Mouse (Mus musculus): ENCODE measurements around the gene Olfr623. TPM values are rescaled to one million over a fixed set of nuclear protein-coding genes. Genes with fewer than 3 reads are reported as not detected.

Olfr623 gene
- polyA plus RNA-seq (2015; fragmentation: Nextera tagmentation; extraction: Ambion mirVana): not detected in 2 replicates

- no peak for ATAC-seq (ENCODE audit: insufficient number of reproducible peaks, low FRiP score, low TSS enrichment, low read depth)
- Histone ChIP-seq H3K9me3 (no peaks in the 10 kb centered on the region), H3K27me3 (no peaks in the 10 kb centered on the region), H3K4me3 (no peak within 1 kb of the TSS), H3K27ac (no peak within 1 kb of the TSS), H3K4me1 (no peaks in the 10 kb centered on the region), H3K4me2 (no peak within 1 kb of the TSS), H3K36me3 (no peaks in the 10 kb centered on the region), H3K9ac (no peak within 1 kb of the TSS)
Observed at GRCm38 (mm10) chr7:103663598-103663997, at the start of gene Olfr623. Gene Olfr623 (minus strand): TSS chr7:103663698.

GRCm38 (mm10) chr7:103712024-103712423 is 48.5 kb upstream of the Olfr623 start:
- ATAC-seq (ENCODE audit: insufficient number of reproducible peaks, low FRiP score, low TSS enrichment, low read depth): no peak
- Histone ChIP-seq H3K9ac (no peak overlapping the region), H3K4me2 (no peak overlapping the region), H3K4me1 (no peaks in the 10 kb centered on the region), H3K27me3 (no peaks in the 10 kb centered on the region), H3K4me3 (no peak overlapping the region), H3K27ac (no peak overlapping the region), H3K9me3 (no peaks in the 10 kb centered on the region), H3K36me3 (no peaks in the 10 kb centered on the region)
- 40% methylated on average over 2 of the region's 2 CpGs for WGBS

DNA sequence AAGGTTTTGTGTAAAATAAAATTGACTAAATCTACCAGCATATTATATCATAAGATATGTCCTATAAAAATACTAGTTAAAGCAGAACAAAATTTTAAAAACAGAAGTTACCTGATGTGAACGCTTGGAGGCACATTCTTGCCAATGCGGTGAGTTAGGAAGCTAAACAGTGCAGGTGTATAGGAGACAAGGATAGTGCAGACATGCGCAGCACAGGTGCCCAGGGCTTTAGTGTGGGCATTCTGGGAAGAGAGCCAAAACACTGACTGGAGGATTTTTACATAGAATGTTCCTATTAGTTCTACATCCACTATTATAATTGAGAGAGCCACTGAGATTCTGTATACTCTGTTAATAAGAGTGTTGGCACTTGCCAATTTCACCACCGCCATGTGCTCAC is 36.0 kb upstream of the Olfr623 start:
- ATAC-seq (ENCODE audit: insufficient number of reproducible peaks, low FRiP score, low TSS enrichment, low read depth): no peak
- Histone ChIP-seq H3K27me3 (no peaks in the 10 kb centered on the region), H3K27ac (no peak overlapping the region), H3K9ac (no peak overlapping the region), H3K4me3 (no peak overlapping the region), H3K36me3 (no peaks in the 10 kb centered on the region), H3K4me1 (no peaks in the 10 kb centered on the region), H3K9me3 (no peaks in the 10 kb centered on the region), H3K4me2 (no peak overlapping the region)
- 88% methylated on average over 4 of the region's 4 CpGs for WGBS

DNA sequence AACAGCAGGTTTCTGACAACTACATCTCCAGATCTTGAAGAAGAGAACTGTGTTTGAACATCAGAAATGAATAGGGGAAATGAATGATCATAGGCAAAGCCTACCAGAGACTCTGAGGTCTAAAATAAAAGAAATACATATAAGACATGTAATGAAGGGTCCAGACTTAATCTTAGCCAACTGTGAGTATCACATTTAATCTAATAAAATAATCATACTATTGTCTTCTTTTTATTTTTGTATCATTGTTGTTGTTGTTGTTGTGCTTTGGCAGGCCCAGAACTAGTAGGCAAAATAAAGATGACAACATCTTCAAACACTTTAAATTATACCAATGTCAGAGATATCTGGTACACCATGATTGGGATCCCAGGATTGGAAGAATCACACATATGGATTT is 18.9 kb upstream of the Olfr623 start, which contains the start of gene Olfr625-ps1:
Olfr625-ps1 (plus strand) TSS at position 301 of the 400 bp plus-strand sequence.
- Histone ChIP-seq H3K27me3 (no peaks in the 10 kb centered on the region), H3K4me3 (no peak within 1 kb of the TSS), H3K4me2 (no peak within 1 kb of the TSS), H3K36me3 (no peaks in the 10 kb centered on the region), H3K9ac (no peak within 1 kb of the TSS), H3K4me1 (no peaks in the 10 kb centered on the region), H3K9me3 (no peaks in the 10 kb centered on the region), H3K27ac (no peak within 1 kb of the TSS)
- no peak for ATAC-seq (ENCODE audit: insufficient number of reproducible peaks, low FRiP score, low TSS enrichment, low read depth)

DNA sequence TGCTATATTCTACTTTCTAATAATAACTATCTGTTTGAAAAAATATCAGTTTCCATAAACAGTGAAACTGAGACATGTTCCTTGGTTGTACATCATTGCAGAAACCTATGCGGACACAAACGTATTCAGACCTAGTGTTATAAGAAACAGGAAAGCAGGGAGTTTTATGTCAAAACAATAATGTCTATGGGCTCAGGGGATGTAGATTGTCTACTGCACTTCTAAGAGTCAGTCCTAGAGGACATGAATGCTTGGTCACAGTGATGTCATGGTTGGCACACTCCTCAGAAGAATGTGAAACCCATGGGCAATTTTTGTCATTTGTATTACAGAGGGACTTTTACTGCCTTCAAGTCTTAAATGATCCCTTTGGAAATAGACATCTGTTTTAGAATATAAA is 7.6 kb upstream of the Olfr623 start, which contains the start of gene Olfr624:
Olfr624 (minus strand) TSS at position 101 of the 400 bp plus-strand sequence.
- Histone ChIP-seq H3K4me2 (no peak within 1 kb of the TSS), H3K27me3 (no peaks in the 10 kb centered on the region)

GRCm38 (mm10) chr7:103644070-103644469 is 19.4 kb downstream of the Olfr623 start:
- ATAC-seq (ENCODE audit: insufficient number of reproducible peaks, low FRiP score, low TSS enrichment, low read depth): no peak
- H3K27me3 ChIP-seq: no peaks in the 10 kb centered on the region
- H3K4me2 ChIP-seq: no peak overlapping the region
- no peaks in the 10 kb centered on the region for H3K9me3 ChIP-seq
- H3K4me1 ChIP-seq: no peaks in the 10 kb centered on the region
- H3K27ac ChIP-seq: no peak overlapping the region
- WGBS: 76% methylated on average over 4 of the region's 4 CpGs
- no peak overlapping the region for H3K9ac ChIP-seq
- H3K4me3 ChIP-seq: no peak overlapping the region
- no peaks in the 10 kb centered on the region for H3K36me3 ChIP-seq

More for the DNA sequence above, 7.6 kb upstream of the Olfr623 start, which contains the start of gene Olfr624:
- Histone ChIP-seq H3K36me3 (no peaks in the 10 kb centered on the region), H3K9ac (no peak within 1 kb of the TSS), H3K27ac (no peak within 1 kb of the TSS), H3K4me3 (no peak within 1 kb of the TSS), H3K9me3 (no peaks in the 10 kb centered on the region), H3K4me1 (no peaks in the 10 kb centered on the region)
- ATAC-seq (ENCODE audit: insufficient number of reproducible peaks, low FRiP score, low TSS enrichment, low read depth): no peak
- WGBS: 94% methylated on average over 2 of the region's 2 CpGs

DNA sequence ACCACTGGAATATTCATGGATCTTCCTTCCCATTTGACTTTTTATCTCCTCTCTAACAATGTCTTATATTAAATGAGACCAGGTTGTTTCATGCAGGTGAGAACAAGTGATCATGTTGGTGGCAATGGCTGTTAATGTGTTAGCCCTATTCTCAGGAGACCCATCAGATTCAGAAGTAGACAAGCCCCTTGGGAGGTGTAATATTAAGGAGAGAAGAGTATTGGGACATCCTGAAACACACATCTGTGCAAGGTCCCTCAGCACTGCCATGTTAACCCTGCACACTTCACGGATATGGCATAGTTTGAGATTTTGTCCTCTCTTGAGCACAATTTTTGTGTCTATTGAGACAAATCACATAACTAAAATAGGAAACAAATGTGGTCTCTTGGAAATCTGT is 20.9 kb downstream of the Olfr623 start, which contains the start of gene Olfr622:
Olfr622 (minus strand) TSS at position 101 of the 400 bp plus-strand sequence.
- Histone ChIP-seq H3K9me3 (no peaks in the 10 kb centered on the region), H3K4me3 (no peak within 1 kb of the TSS), H3K4me2 (no peak within 1 kb of the TSS), H3K27ac (no peak within 1 kb of the TSS), H3K36me3 (no peaks in the 10 kb centered on the region), H3K27me3 (no peaks in the 10 kb centered on the region), H3K9ac (no peak within 1 kb of the TSS), H3K4me1 (no peaks in the 10 kb centered on the region)
- no peak for ATAC-seq (ENCODE audit: insufficient number of reproducible peaks, low FRiP score, low TSS enrichment, low read depth)
- WGBS: 74% methylated on average over 1 of the region's 1 CpGs

DNA sequence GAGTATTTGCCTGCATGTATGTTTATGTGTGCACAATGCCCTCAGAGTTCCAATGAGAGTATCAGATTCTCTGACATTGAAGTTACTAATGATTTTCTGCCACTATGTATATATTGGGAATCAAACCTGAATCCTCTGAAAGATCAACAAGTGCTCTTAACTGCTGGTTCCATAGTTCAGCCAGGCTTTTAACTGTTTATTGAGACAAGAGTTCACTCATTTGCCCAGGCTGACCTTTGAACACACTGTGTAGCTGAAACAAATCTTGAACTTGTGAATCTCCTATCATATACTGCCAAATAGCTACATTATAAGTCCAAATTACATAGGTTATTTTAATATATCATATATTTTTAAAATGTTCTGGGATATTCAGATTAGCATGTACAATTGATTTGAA is 26.7 kb downstream of the Olfr623 start:
- Histone ChIP-seq H3K4me3 (no peak overlapping the region), H3K27me3 (no peaks in the 10 kb centered on the region), H3K4me1 (no peaks in the 10 kb centered on the region), H3K27ac (no peak overlapping the region), H3K4me2 (no peak overlapping the region), H3K9ac (no peak overlapping the region), H3K36me3 (no peaks in the 10 kb centered on the region), H3K9me3 (no peaks in the 10 kb centered on the region)
- ATAC-seq (ENCODE audit: insufficient number of reproducible peaks, low FRiP score, low TSS enrichment, low read depth): no peak

- WGBS: 66% methylated on average over 2 of the region's 2 CpGs
- Histone ChIP-seq H3K27ac (no peak within 1 kb of the TSS), H3K9me3 (no peaks in the 10 kb centered on the region), H3K9ac (no peak within 1 kb of the TSS), H3K4me2 (no peak within 1 kb of the TSS), H3K4me1 (no peaks in the 10 kb centered on the region), H3K27me3 (no peaks in the 10 kb centered on the region), H3K4me3 (no peak within 1 kb of the TSS), H3K36me3 (no peaks in the 10 kb centered on the region)
- no peak for ATAC-seq (ENCODE audit: insufficient number of reproducible peaks, low FRiP score, low TSS enrichment, low read depth)
Observed at GRCm38 (mm10) chr7:103612434-103612833, 51.1 kb downstream of the Olfr623 start, which contains the start of gene Olfr620. Gene Olfr620 (minus strand): TSS chr7:103612534.

Other genes starting within 250 kb of the Olfr623 start
- gene Usp17lc, start 248.6 kb downstream of the Olfr623 start, polyA plus RNA-seq (2015; fragmentation: Nextera tagmentation; extraction: Ambion mirVana): not detected in 2 replicates
- not detected in 2 replicates for gene Olfr605, start 218.3 kb downstream of the Olfr623 start, polyA plus RNA-seq (2015; fragmentation: Nextera tagmentation; extraction: Ambion mirVana)
- not detected in 2 replicates for gene Olfr606, start 214.7 kb downstream of the Olfr623 start, polyA plus RNA-seq (2015; fragmentation: Nextera tagmentation; extraction: Ambion mirVana)
- gene Olfr607, start 199.5 kb downstream of the Olfr623 start, polyA plus RNA-seq (2015; fragmentation: Nextera tagmentation; extraction: Ambion mirVana): not detected in 2 replicates
- not detected in 2 replicates for gene Olfr608, start 193.8 kb downstream of the Olfr623 start, polyA plus RNA-seq (2015; fragmentation: Nextera tagmentation; extraction: Ambion mirVana)
- not detected in 2 replicates for gene Olfr609, start 165.6 kb downstream of the Olfr623 start, polyA plus RNA-seq (2015; fragmentation: Nextera tagmentation; extraction: Ambion mirVana)
- not detected in 2 replicates for gene Olfr610, start 151.6 kb downstream of the Olfr623 start, polyA plus RNA-seq (2015; fragmentation: Nextera tagmentation; extraction: Ambion mirVana)
- gene Olfr611, start 142.9 kb downstream of the Olfr623 start, polyA plus RNA-seq (2015; fragmentation: Nextera tagmentation; extraction: Ambion mirVana): not detected in 2 replicates
- gene Olfr612, start 121.0 kb downstream of the Olfr623 start, polyA plus RNA-seq (2015; fragmentation: Nextera tagmentation; extraction: Ambion mirVana): not detected in 2 replicates
- gene Olfr613, start 115.6 kb downstream of the Olfr623 start, polyA plus RNA-seq (2015; fragmentation: Nextera tagmentation; extraction: Ambion mirVana): not detected in 2 replicates
- not detected in 2 replicates for gene Olfr615, start 107.6 kb downstream of the Olfr623 start, polyA plus RNA-seq (2015; fragmentation: Nextera tagmentation; extraction: Ambion mirVana)
- gene Olfr616, start 94.6 kb downstream of the Olfr623 start, polyA plus RNA-seq (2015; fragmentation: Nextera tagmentation; extraction: Ambion mirVana): not detected in 2 replicates
- not detected in 2 replicates for gene Olfr617, start 90.6 kb downstream of the Olfr623 start, polyA plus RNA-seq (2015; fragmentation: Nextera tagmentation; extraction: Ambion mirVana)
- gene Olfr618, start 73.6 kb downstream of the Olfr623 start, polyA plus RNA-seq (2015; fragmentation: Nextera tagmentation; extraction: Ambion mirVana): 0.04 TPM in 1 of 2 replicates, not detected in the other
- not detected in 2 replicates for gene Olfr619, start 63.1 kb downstream of the Olfr623 start, polyA plus RNA-seq (2015; fragmentation: Nextera tagmentation; extraction: Ambion mirVana)
- gene Olfr620, start 51.2 kb downstream of the Olfr623 start, polyA plus RNA-seq (2015; fragmentation: Nextera tagmentation; extraction: Ambion mirVana): not detected in 2 replicates
- not detected in 2 replicates for gene Olfr622, start 21.0 kb downstream of the Olfr623 start, polyA plus RNA-seq (2015; fragmentation: Nextera tagmentation; extraction: Ambion mirVana)
- gene Olfr624, start 7.5 kb upstream of the Olfr623 start, polyA plus RNA-seq (2015; fragmentation: Nextera tagmentation; extraction: Ambion mirVana): 0.02 and 0.03 TPM in 2 replicates
- gene Olfr625-ps1, start 19.0 kb upstream of the Olfr623 start, polyA plus RNA-seq (2015; fragmentation: Nextera tagmentation; extraction: Ambion mirVana): not detected in 2 replicates
- not detected in 2 replicates for gene Olfr243, start 51.0 kb upstream of the Olfr623 start, polyA plus RNA-seq (2015; fragmentation: Nextera tagmentation; extraction: Ambion mirVana)
- gene Olfr628, start 66.7 kb upstream of the Olfr623 start, polyA plus RNA-seq (2015; fragmentation: Nextera tagmentation; extraction: Ambion mirVana): not detected in 2 replicates
- not detected in 2 replicates for gene Olfr629, start 81.2 kb upstream of the Olfr623 start, polyA plus RNA-seq (2015; fragmentation: Nextera tagmentation; extraction: Ambion mirVana)
- gene Olfr630, start 93.6 kb upstream of the Olfr623 start, polyA plus RNA-seq (2015; fragmentation: Nextera tagmentation; extraction: Ambion mirVana): not detected in 2 replicates
- gene Olfr69, start 107.9 kb upstream of the Olfr623 start, polyA plus RNA-seq (2015; fragmentation: Nextera tagmentation; extraction: Ambion mirVana): not detected in 2 replicates
- gene Olfr68, start 116.0 kb upstream of the Olfr623 start, polyA plus RNA-seq (2015; fragmentation: Nextera tagmentation; extraction: Ambion mirVana): not detected in 2 replicates
- not detected in 2 replicates for gene Olfr67, start 128.1 kb upstream of the Olfr623 start, polyA plus RNA-seq (2015; fragmentation: Nextera tagmentation; extraction: Ambion mirVana)
- gene Hbb-bt, start 150.3 kb upstream of the Olfr623 start, polyA plus RNA-seq (2015; fragmentation: Nextera tagmentation; extraction: Ambion mirVana): 3,412 and 3,951 TPM in 2 replicates
- gene Hbb-bs, start 164.4 kb upstream of the Olfr623 start, polyA plus RNA-seq (2015; fragmentation: Nextera tagmentation; extraction: Ambion mirVana): 10,346 and 10,923 TPM in 2 replicates
- gene Hbb-bh2, start 176.8 kb upstream of the Olfr623 start, polyA plus RNA-seq (2015; fragmentation: Nextera tagmentation; extraction: Ambion mirVana): not detected in 2 replicates
- gene Hbb-bh1, start 179.5 kb upstream of the Olfr623 start, polyA plus RNA-seq (2015; fragmentation: Nextera tagmentation; extraction: Ambion mirVana): 3.2 and 5.3 TPM in 2 replicates
- gene Hbb-y, start 189.5 kb upstream of the Olfr623 start, polyA plus RNA-seq (2015; fragmentation: Nextera tagmentation; extraction: Ambion mirVana): 236 and 533 TPM in 2 replicates
- gene Olfr66, start 222.6 kb upstream of the Olfr623 start, polyA plus RNA-seq (2015; fragmentation: Nextera tagmentation; extraction: Ambion mirVana): not detected in 2 replicates
- not detected in 2 replicates for gene Olfr64, start 230.8 kb upstream of the Olfr623 start, polyA plus RNA-seq (2015; fragmentation: Nextera tagmentation; extraction: Ambion mirVana)
- gene Olfr65, start 239.8 kb upstream of the Olfr623 start, polyA plus RNA-seq (2015; fragmentation: Nextera tagmentation; extraction: Ambion mirVana): not detected in 2 replicates

Data from limb, embryonic 15.5 days (tissue).